Mouse (Mus musculus) kidney, embryonic 14.5 days (tissue): ENCODE results near the gene Stard10. TPM values are rescaled to one million over a fixed set of nuclear protein-coding genes. Genes with fewer than 3 reads are reported as not detected.

ENCODE experiments used
- ATAC-seq: fragments of 200-750 bp; cut with Nextera tagmentation; 2 replicates; pipeline ENCODE4 v1.8.0; 2017; ENCODE audit warnings: moderate number of reproducible peaks, mild to moderate bottlenecking, moderate TSS enrichment, moderate library complexity; ENCODE audit not compliant: low FRiP score, low TSS enrichment
- H3K27ac ChIP-seq: fragments of 300-500 bp; sonication (generic); 2 replicates; pipeline ENCODE4 v1.5.1; 2014; ENCODE audit warnings: low read depth, mild to moderate bottlenecking, low read length, moderate library complexity, mixed read lengths
- H3K27me3 ChIP-seq: fragments of 300-500 bp; sonication (generic); 2 replicates; pipeline ENCODE4 v1.6.1; 2014; ENCODE audit warnings: mild to moderate bottlenecking, low read length; ENCODE audit not compliant: control insufficient read depth, insufficient read depth
- H3K36me3 ChIP-seq: fragments of 300-500 bp; sonication (generic); 2 replicates; pipeline ENCODE4 v1.6.1; 2014; ENCODE audit warnings: low read length, mixed read lengths; ENCODE audit not compliant: control insufficient read depth, insufficient read depth
- H3K4me1 ChIP-seq: fragments of 300-500 bp; sonication (generic); 2 replicates; pipeline ENCODE4 v1.6.1; 2014; ENCODE audit warnings: low read length, mixed read lengths; ENCODE audit not compliant: control insufficient read depth, insufficient read depth
- H3K4me2 ChIP-seq: fragments of 300-500 bp; sonication (generic); replicated peaks from 2 replicates; pipeline ENCODE4 v1.6.1; 2014; ENCODE audit warnings: low read depth, mild to moderate bottlenecking, low read length
- H3K4me3 ChIP-seq: fragments of 300-500 bp; sonication (generic); 2 replicates; pipeline ENCODE4 v1.5.1; 2014; ENCODE audit warnings: mild to moderate bottlenecking, low read length
- H3K9ac ChIP-seq: fragments of 300-500 bp; sonication (generic); 2 replicates; pipeline ENCODE4 v1.6.1; 2014; ENCODE audit warnings: low read depth, mild to moderate bottlenecking, low read length, moderate library complexity
- H3K9me3 ChIP-seq: fragments of 300-500 bp; sonication (generic); 2 replicates; pipeline ENCODE4 v1.6.1; 2016; ENCODE audit warnings: low read length; ENCODE audit not compliant: control insufficient read depth
- WGBS: fragments of 180-500 bp; shearing (Covaris S2); extraction: QIAGEN DNeasy Blood & Tissue Kit; methylation state at CpG from one replicate; pipeline ENCODE4 v1.1.7; 2014; 5-methylcytosine and 5-hydroxymethylcytosine counted together
- polyA plus RNA-seq: library from polyadenylated mRNA; unstranded; fragments of >200 nt; fragmentation: Nextera tagmentation; extraction: Ambion mirVana; gene quantifications from 2 replicates; pipeline ENCODE4 v1.2.1, GENCODE M21; 2014

Gene Stard10
- polyA plus RNA-seq, 1 experiment from 2014 or later = 59.6 TPM

DNA sequence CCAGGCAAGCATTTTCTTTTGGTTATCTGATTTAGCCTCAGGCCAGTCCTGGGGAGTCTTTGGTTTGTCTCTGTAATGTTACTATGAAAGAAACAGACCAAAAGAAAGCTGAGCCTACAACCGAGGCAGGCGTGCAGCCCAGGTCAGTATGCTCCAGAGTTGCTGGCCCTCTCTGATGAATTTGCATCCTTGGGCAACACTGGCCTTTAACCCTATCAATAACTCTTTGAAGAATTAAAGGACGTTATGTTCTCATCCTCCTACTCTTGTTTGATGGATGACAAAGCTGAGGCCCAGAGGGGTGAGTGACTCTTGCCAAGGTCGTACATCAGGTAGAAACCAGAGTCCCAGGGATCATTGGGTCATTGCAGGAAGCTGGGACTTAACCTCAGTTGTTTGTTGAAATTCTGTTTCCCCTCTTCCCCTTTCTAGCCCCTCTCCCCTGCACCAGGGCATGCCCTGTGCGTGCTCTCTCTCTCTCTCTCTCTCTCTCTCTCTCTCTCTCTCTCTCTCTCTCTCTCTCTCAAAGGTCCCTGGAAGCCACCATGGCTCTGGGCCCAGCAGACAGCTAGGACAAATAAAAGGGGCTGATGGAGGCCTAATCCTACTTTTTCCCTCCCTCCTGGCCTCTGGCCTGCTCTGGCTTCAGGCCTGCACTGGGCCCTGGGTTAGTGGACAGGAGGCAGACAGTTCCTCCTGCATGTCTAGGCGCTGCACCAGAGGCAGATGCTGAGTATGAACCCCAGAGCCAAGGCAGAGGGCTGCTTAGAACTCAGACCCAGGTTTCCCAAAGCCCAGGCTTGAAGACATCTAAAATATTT, 7.5 kb downstream of the Stard10 start:
- Histone ChIP-seq H3K9me3 (no peaks in the 10 kb centered on the region), H3K9ac (no peak overlapping the region), H3K27ac (no peak overlapping the region), H3K36me3 (no peaks in the 10 kb centered on the region), H3K27me3 (no peaks in the 10 kb centered on the region), H3K4me3 (no peak overlapping the region), H3K4me1 (peaks cover 7% of the 10 kb centered on the region), H3K4me2 (no peak overlapping the region)
- ATAC-seq = no peak
- 48% methylated on average over 6 of the region's 6 CpGs for WGBS

DNA sequence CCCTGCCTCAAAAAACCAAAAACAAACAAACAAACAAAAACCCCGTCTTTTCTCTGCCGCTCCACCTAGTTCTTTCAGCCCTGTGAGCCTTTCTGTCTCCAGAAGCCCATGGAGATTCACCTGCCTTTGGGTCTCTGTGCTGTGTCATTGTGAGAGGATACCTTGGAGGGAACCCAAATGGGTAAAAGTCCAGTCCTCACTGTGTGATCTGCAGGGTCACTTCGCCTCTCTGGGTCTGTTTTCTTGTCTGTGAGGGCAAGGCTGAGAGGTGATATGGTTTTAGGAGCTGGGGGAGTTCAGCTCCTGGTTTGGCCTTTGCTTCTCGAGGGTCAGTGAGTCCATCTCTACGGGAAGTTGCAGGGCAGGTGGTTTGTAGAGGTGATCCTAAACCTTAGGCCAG, 9.1 kb downstream of the Stard10 start:
- no peaks in the 10 kb centered on the region; the same call in 1 of the 2 replicates for H3K36me3 ChIP-seq
- no peak overlapping the region for H3K27ac ChIP-seq
- WGBS = 73% methylated on average over 5 of the region's 5 CpGs
- no peaks in the 10 kb centered on the region for H3K27me3 ChIP-seq
- no peak overlapping the region for H3K4me2 ChIP-seq
- H3K9ac ChIP-seq = no peak overlapping the region
- no peaks in the 10 kb centered on the region for H3K9me3 ChIP-seq
- H3K4me3 ChIP-seq = no peak overlapping the region
- ATAC-seq = no peak
- peaks cover 7% of the 10 kb centered on the region for H3K4me1 ChIP-seq

DNA sequence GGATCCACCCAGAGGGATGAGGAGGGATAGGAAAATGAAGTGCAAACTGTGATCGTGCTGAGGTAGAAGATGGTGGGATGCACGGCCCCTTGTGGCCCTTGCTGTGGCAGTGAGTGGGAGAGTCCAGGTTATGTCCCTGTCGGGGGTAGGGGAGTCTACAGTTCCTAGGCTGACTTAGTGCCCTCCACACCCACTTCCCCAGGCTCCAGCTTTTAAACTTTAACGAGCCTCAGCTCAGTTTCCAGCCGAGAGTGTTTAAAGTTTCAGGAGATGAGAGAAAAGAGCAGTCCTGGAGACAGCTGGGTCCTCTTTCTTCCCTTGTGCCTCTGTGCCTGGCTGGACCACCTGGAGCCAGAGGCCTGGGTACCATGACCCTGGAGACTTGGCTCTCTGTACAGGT, 10.4 kb downstream of the Stard10 start:
- no peak overlapping the region for H3K9ac ChIP-seq
- H3K27me3 ChIP-seq = no peaks in the 10 kb centered on the region
- no peak for ATAC-seq
- WGBS = 21% methylated on average over 5 of the region's 5 CpGs
- H3K27ac ChIP-seq = no peak overlapping the region
- no peaks in the 10 kb centered on the region for H3K9me3 ChIP-seq
- H3K36me3 ChIP-seq = no peaks in the 10 kb centered on the region; the same call in 1 of the 2 replicates
- H3K4me2 ChIP-seq = no peak overlapping the region
- peaks cover 7% of the 10 kb centered on the region for H3K4me1 ChIP-seq
- no peak overlapping the region for H3K4me3 ChIP-seq

DNA sequence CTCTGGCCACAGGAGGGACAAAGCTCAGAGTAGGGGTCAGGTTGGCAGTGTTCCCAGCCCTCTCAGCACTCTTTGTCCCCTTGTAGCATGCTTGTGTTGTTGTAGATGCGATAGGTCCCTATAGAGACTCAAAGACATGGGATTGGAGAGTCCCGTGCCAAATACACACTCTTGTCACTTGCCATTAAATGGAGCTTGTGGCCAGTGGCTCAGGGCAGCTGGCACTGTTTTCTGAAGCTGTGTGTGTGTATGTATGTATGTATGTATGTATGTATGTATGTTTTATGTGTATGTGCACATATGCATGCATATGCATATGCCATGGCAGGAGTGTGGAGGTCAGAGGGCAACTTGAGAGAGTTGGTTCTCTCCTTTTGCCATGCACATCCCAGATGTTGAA, 10.9 kb downstream of the Stard10 start:
- ATAC-seq = no peak
- Histone ChIP-seq H3K27ac (no peak overlapping the region), H3K36me3 (no peaks in the 10 kb centered on the region; the same call in 1 of the 2 replicates), H3K9ac (no peak overlapping the region), H3K4me1 (peaks cover 7% of the 10 kb centered on the region), H3K4me2 (no peak overlapping the region), H3K4me3 (no peak overlapping the region), H3K9me3 (no peaks in the 10 kb centered on the region), H3K27me3 (no peaks in the 10 kb centered on the region)
- WGBS = 90% methylated on average over 2 of the region's 2 CpGs

DNA sequence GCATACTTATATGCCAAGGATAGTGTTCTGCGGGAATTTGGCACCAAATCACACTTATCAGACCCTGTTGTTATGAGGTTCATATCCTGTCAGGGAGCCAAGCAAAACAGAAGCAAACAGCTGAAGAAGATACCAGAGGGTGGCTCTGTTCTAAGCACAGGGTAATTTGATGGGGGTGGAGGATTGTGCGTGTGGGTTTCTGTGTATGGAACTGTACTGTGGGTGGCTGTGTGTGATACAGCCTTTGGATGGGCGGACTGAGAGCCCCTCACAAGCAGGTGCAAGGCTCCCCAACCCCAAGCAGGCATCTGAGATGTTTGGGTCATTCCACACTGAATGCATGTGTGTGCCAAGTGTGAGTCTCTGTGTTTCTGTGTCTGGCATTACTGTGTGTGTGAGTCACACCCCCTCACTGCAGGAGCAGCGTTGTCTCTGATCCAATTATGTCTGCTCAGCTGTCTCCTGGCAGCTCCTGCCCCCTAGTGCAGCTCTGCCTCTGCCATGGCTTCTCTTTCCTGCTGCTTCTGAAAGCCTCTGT, 11.8 kb downstream of the Stard10 start:
- no peak overlapping the region for H3K4me2 ChIP-seq
- H3K4me1 ChIP-seq = peaks cover 4% of the 10 kb centered on the region
- 71% methylated on average over 4 of the region's 4 CpGs for whole genome bisulfite sequencing
- no peak overlapping the region for H3K9ac ChIP-seq
- H3K27me3 ChIP-seq = no peaks in the 10 kb centered on the region
- no peak overlapping the region for H3K4me3 ChIP-seq
- H3K36me3 ChIP-seq = no peaks in the 10 kb centered on the region; the same call in 1 of the 2 replicates
- H3K27ac ChIP-seq = no peak overlapping the region
- no peak for ATAC-seq
- H3K9me3 ChIP-seq = no peaks in the 10 kb centered on the region

DNA sequence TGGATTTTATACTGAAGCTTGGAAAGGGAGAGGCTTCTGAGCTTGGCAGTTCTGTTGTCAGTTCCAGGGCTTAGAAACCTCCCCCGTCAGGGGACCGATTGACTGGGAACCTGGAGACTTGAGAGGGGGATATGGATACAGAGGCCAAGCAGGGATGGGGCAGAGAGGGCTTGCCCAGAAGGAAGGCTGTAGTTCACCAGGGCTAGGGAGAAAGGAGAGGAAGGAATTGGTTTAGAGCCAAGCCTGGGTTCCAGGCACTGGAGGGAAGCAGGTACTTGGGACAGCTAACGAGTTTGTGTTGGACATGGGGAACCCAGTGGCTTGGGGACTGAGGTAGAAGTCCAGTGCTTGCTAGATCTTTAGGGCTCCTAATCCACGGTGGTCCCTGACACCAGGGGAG, 12.7 kb downstream of the Stard10 start:
- Histone ChIP-seq H3K36me3 (no peaks in the 10 kb centered on the region; the same call in 1 of the 2 replicates), H3K9me3 (no peaks in the 10 kb centered on the region), H3K4me2 (no peak overlapping the region), H3K27ac (no peak overlapping the region), H3K9ac (no peak overlapping the region), H3K4me3 (no peak overlapping the region), H3K4me1 (peaks cover 4% of the 10 kb centered on the region; the same call in 1 of the 2 replicates), H3K27me3 (no peaks in the 10 kb centered on the region)
- WGBS = 81% methylated on average over 4 of the region's 4 CpGs
- ATAC-seq = no peak

DNA sequence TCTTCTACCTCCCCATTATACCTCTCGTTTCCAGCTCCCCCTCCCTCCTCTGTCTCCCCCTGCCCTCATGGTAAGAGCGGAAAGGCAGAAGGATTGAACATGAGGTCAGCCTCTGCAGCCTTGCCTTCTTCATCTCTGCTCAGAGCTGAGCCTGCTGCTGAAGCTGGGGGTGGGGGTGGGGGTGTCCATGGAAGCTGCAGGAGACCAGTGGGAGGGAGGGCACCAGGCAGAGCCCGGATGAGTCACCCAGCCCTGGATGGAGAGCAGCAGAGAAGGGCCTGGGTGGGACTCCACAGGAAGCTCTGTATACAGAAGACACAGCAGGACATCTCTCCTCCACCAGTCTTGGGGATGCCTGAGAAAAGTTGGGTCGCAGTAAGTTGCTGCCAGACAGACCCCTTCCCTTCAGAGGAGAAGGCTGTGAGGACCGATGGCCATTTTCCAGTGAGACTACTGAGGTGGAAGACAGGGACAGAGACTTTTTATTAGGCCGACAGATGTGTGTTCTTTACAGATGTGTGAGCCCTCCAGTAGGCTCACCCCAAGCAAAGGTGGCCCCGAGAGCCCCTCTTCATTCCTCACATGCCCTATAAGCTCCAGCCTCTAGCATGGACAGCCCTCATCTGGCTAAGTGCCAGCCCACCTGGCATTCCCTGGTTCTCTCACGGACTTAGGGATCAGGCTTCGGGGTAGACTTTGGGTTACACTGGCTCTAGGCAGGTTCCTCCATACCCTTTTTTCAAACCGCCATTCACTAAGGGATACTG, 13.4 kb downstream of the Stard10 start:
- 75% methylated on average over 10 of the region's 10 CpGs for WGBS
- H3K27me3 ChIP-seq = no peaks in the 10 kb centered on the region
- no peaks in the 10 kb centered on the region; the same call in none of the 2 replicates for H3K36me3 ChIP-seq
- no peak overlapping the region for H3K9ac ChIP-seq
- H3K4me2 ChIP-seq = no peak overlapping the region
- H3K4me3 ChIP-seq = no peak overlapping the region
- H3K4me1 ChIP-seq = peaks cover 4% of the 10 kb centered on the region; the same call in 1 of the 2 replicates
- no peak for ATAC-seq
- H3K27ac ChIP-seq = no peak overlapping the region
- no peaks in the 10 kb centered on the region for H3K9me3 ChIP-seq

DNA sequence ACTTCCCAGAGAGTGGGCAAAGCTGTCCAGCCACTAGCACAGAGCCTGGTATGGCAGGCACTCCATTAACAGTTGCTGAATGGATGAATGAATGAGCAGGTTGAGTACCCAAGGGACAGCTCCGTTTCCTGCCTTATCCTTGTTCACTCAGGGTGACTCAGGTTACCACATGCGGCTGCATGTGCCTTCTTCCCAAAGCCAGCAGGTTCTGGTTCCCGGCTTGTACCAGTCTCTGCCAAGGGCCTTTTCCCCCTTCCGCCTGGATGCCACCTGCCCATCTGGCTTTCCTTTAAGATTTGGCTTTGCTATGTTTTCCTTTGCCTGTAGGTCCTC, 13.9 kb downstream of the Stard10 start:
- ATAC-seq = no peak
- 68% methylated on average over 4 of the region's 4 CpGs for WGBS

More for the DNA sequence above, 13.9 kb downstream of the Stard10 start:
- no peak overlapping the region for H3K4me2 ChIP-seq
- no peak overlapping the region for H3K27ac ChIP-seq
- H3K9me3 ChIP-seq = no peaks in the 10 kb centered on the region
- no peak overlapping the region for H3K4me3 ChIP-seq
- H3K9ac ChIP-seq = no peak overlapping the region
- H3K4me1 ChIP-seq = peaks cover 4% of the 10 kb centered on the region; the same call in 1 of the 2 replicates
- no peaks in the 10 kb centered on the region for H3K27me3 ChIP-seq
- H3K36me3 ChIP-seq = no peaks in the 10 kb centered on the region; the same call in none of the 2 replicates
